Mouse (Mus musculus) ES-Bruce4 (cell line): Measurements from ENCODE around the gene Snx1.

Experiments
- CTCF ChIP-seq: IDR thresholded peaks from one replicate; pipeline ENCODE4 v1.8.1; 2011; ENCODE audit warnings: low read depth, low read length
- POLR2A ChIP-seq: IDR thresholded peaks from one replicate; pipeline ENCODE4 v1.8.1; 2011; ENCODE audit warnings: low read length; ENCODE audit not compliant: insufficient read depth

- TF ChIP-seq CTCF: no peak
- TF ChIP-seq POLR2A: no peak
Observed at GRCm38 (mm10) chr9:66101577-66101976, 24.8 kb downstream of the Snx1 start.
